Mouse (Mus musculus) adrenal gland, adult 2 months (tissue): ENCODE measurements around the gene Taf7l. TPM values are rescaled to one million over a fixed set of nuclear protein-coding genes. Genes with fewer than 3 reads are reported as not detected.

Experiments used
- DNase-seq: peaks from one replicate; pipeline ENCODE4 v3.0.0; 2021
- long read RNA-seq: library from polyadenylated mRNA; stranded (forward); transcript quantifications from one replicate; pipeline ENCODE4 v2.0.0, GENCODE M21; 2021
- polyA plus RNA-seq: library from polyadenylated mRNA; depleted of rRNA; stranded (reverse); fragments of >200 nt; gene quantifications from 2 replicates; pipeline ENCODE4 v1.2.3, GENCODE M21; 2012; rRNA removed
- total RNA-seq, 2 experiments: library from RNA; stranded (reverse); gene quantifications; 2 replicates each; pipeline ENCODE4 v1.2.3; 2021

The Taf7l gene
- total RNA-seq (not detected), polyA plus RNA-seq (not detected in 2 replicates)
- long read RNA-seq: 0 reads

- no peak for DNase-seq
These were observed at the start of gene Taf7l for GRCm38 (mm10) chrX:134476290-134476689. TSS of gene Taf7l (minus strand) at chrX:134476490.

GRCm38 (mm10) chrX:134525260-134525659 lies 49.0 kb upstream of the Taf7l start:
- DNase-seq: no peak

GRCm38 (mm10) chrX:134523772-134524171 lies 47.5 kb upstream of the Taf7l start:
- no peak for DNase-seq

- DNase-seq: no peak
These were observed 33.2 kb upstream of the Taf7l start for GRCm38 (mm10) chrX:134509473-134509872.

- no peak for DNase-seq
These were observed 31.7 kb upstream of the Taf7l start for GRCm38 (mm10) chrX:134507977-134508376.

GRCm38 (mm10) chrX:134500651-134501050 lies 24.4 kb upstream of the Taf7l start:
- peak; percentile 72 for DNase-seq

GRCm38 (mm10) chrX:134481720-134482119 lies 5.4 kb upstream of the Taf7l start:
- DNase-seq: no peak

- DNase-seq: no peak
These were observed 1.1 kb downstream of the Taf7l start for GRCm38 (mm10) chrX:134474988-134475710.

- no peak for DNase-seq
These were observed 49.0 kb downstream of the Taf7l start for GRCm38 (mm10) chrX:134427307-134427706.

- no peak for DNase-seq
These were observed 49.5 kb downstream of the Taf7l start for GRCm38 (mm10) chrX:134426819-134427218.

- no peak for DNase-seq
These were observed 50.5 kb downstream of the Taf7l start for GRCm38 (mm10) chrX:134425798-134426197.

- DNase-seq: no peak
These were observed 52.0 kb downstream of the Taf7l start for GRCm38 (mm10) chrX:134424263-134424662.

GRCm38 (mm10) chrX:134420097-134420496 lies 56.2 kb downstream of the Taf7l start:
- no peak for DNase-seq

- DNase-seq: no peak
These were observed 64.2 kb downstream of the Taf7l start for GRCm38 (mm10) chrX:134412096-134412495.

Other genes with a start within 250 kb of the Taf7l start
- 10 to 100 TPM; 35.7 to 48.7 TPM for gene Trmt2b, start 199.5 kb downstream of the Taf7l start, total RNA-seq
- gene Trmt2b, start 199.5 kb downstream of the Taf7l start, polyA plus RNA-seq: 5.2 and 6.3 TPM in 2 replicates
- gene Tmem35a, start 181.3 kb downstream of the Taf7l start, total RNA-seq: 100 to 1,000 TPM; 189 to 314 TPM
- gene Tmem35a, start 181.3 kb downstream of the Taf7l start, polyA plus RNA-seq: 122 and 133 TPM in 2 replicates
- 1 to 10 TPM; 2.2 to 3.5 TPM for gene Cenpi, start 168.4 kb downstream of the Taf7l start, total RNA-seq
- 0.25 TPM in 2 replicates for gene Cenpi, start 168.4 kb downstream of the Taf7l start, polyA plus RNA-seq
- under 1 TPM; 0.35 to 0.41 TPM for gene Drp2, start 71.9 kb downstream of the Taf7l start, total RNA-seq
- gene Drp2, start 71.9 kb downstream of the Taf7l start, polyA plus RNA-seq: 0.11 and 0.13 TPM in 2 replicates
- 10 to 100 TPM; 33.2 to 40.3 TPM for gene Timm8a1, start 65.4 kb upstream of the Taf7l start, total RNA-seq
- gene Timm8a1, start 65.4 kb upstream of the Taf7l start, polyA plus RNA-seq: 0.30 and 0.33 TPM in 2 replicates
- 1 to 10 TPM; 1.3 to 1.7 TPM for gene Btk, start 107.1 kb upstream of the Taf7l start, total RNA-seq
- gene Btk, start 107.1 kb upstream of the Taf7l start, polyA plus RNA-seq: 0.11 and 0.17 TPM in 2 replicates
- gene Rpl36a, start 109.2 kb upstream of the Taf7l start, total RNA-seq: 100 to 1,000 TPM; 189 to 235 TPM
- gene Rpl36a, start 109.2 kb upstream of the Taf7l start, polyA plus RNA-seq: 7.7 and 8.0 TPM in 2 replicates
- 10 to 100 TPM; 13.5 to 16.4 TPM for gene Gla, start 124.6 kb upstream of the Taf7l start, total RNA-seq
- gene Gla, start 124.6 kb upstream of the Taf7l start, polyA plus RNA-seq: 0.91 and 1.1 TPM in 2 replicates
- 100 to 1,000 TPM in 1 of 2 experiments, 10 to 100 TPM in 1; 99.9 to 107 TPM for gene Hnrnph2, start 124.7 kb upstream of the Taf7l start, total RNA-seq
- gene Hnrnph2, start 124.7 kb upstream of the Taf7l start, polyA plus RNA-seq: 2.1 TPM in 2 replicates
- gene Armcx4, start 210.0 kb upstream of the Taf7l start, total RNA-seq: 10 to 100 TPM in 1 of 2 experiments, 1 to 10 TPM in 1; 9.1 to 14.9 TPM
- 0.51 and 0.56 TPM in 2 replicates for gene Armcx4, start 210.0 kb upstream of the Taf7l start, polyA plus RNA-seq
- 10 to 100 TPM; 18.5 to 21.7 TPM for gene Armcx1, start 241.5 kb upstream of the Taf7l start, total RNA-seq
- 0.94 and 1.9 TPM in 2 replicates for gene Armcx1, start 241.5 kb upstream of the Taf7l start, polyA plus RNA-seq